Mouse (Mus musculus) heart, adult 2 months (tissue): ENCODE data around the gene Daam1. TPM values are rescaled to one million over a fixed set of nuclear protein-coding genes. Genes with fewer than 3 reads are reported as not detected.

Source experiments
- DNase-seq, 2 experiments: peaks; one replicate each; pipeline ENCODE4 v3.0.0; 2021
- H3K27ac ChIP-seq: fragments of 200-600 bp; 2 replicates; pipeline ENCODE4 v1.8.1; 2022
- H3K27me3 ChIP-seq: fragments of 200-500 bp; 2 replicates; pipeline ENCODE4 v1.6.1; 2012; ENCODE audit warnings: mild to moderate bottlenecking, low read length, inconsistent platforms, mixed read lengths; ENCODE audit not compliant: control insufficient read depth, insufficient read depth
- H3K36me3 ChIP-seq: fragments of 200-500 bp; 2 replicates; pipeline ENCODE4 v1.6.1; 2012; ENCODE audit warnings: low read length, inconsistent platforms; ENCODE audit not compliant: control insufficient read depth, insufficient read depth
- H3K4me1 ChIP-seq: fragments of 200-500 bp; 2 replicates; pipeline ENCODE4 v1.6.1; 2011; ENCODE audit warnings: low read length; ENCODE audit not compliant: control insufficient read depth, insufficient read depth
- H3K4me3 ChIP-seq: fragments of 200-600 bp; 2 replicates; pipeline ENCODE4 v1.8.1; 2022
- H3K79me2 ChIP-seq: fragments of 200-500 bp; replicated peaks from 2 replicates; pipeline ENCODE4 v1.6.1; 2012; ENCODE audit warnings: mild to moderate bottlenecking, inconsistent platforms, low read length, moderate library complexity, mixed read lengths; ENCODE audit not compliant: control insufficient read depth, insufficient read depth
- H3K9ac ChIP-seq: fragments of 200-500 bp; 2 replicates; pipeline ENCODE4 v1.6.1; 2012; ENCODE audit warnings: low read depth, mild to moderate bottlenecking, control low read depth, inconsistent platforms, low read length, mixed read lengths
- CTCF ChIP-seq: fragments of 200-600 bp; IDR thresholded peaks from 2 replicates; pipeline ENCODE4 v1.8.1; 2022; ENCODE audit warnings: antibody characterized with exemption, mild to moderate bottlenecking, moderate library complexity
- EP300 ChIP-seq: fragments of 200-500 bp; IDR thresholded peaks from 2 replicates; pipeline ENCODE4 v1.6.1; 2011; ENCODE audit warnings: low read depth, low read length, control low read depth; ENCODE audit not compliant: insufficient read depth
- POLR2A ChIP-seq: fragments of 200-500 bp; IDR thresholded peaks from 2 replicates; pipeline ENCODE4 v1.6.1; 2011; ENCODE audit warnings: mild to moderate bottlenecking, low read depth, low read length, control low read depth; ENCODE audit not compliant: insufficient read depth
- WGBS: fragments of 180-500 bp; shearing (Covaris S2); methylation state at CpG from one replicate; pipeline ENCODE4 v1.1.7; 2018; 5-methylcytosine and 5-hydroxymethylcytosine counted together
- intact Hi-C: fragments of 180-260 bp; cut with DNase I; formaldehyde crosslinking; loops from one replicate; pipeline ENCODE4 v1.15.1; 2025
- polyA plus RNA-seq: library from polyadenylated mRNA; depleted of rRNA; stranded (reverse); fragments of >200 nt; gene quantifications from 2 replicates; pipeline ENCODE4 v1.2.3, GENCODE M21; 2012
- total RNA-seq, 2 experiments: library from RNA; stranded (reverse); gene quantifications; 2 replicates each; pipeline ENCODE4 v1.2.3; 2021

Gene Daam1
- total and polyA plus RNA-seq, 3 experiments = 13.1 to 77.6 (median 67.2) TPM

DNA sequence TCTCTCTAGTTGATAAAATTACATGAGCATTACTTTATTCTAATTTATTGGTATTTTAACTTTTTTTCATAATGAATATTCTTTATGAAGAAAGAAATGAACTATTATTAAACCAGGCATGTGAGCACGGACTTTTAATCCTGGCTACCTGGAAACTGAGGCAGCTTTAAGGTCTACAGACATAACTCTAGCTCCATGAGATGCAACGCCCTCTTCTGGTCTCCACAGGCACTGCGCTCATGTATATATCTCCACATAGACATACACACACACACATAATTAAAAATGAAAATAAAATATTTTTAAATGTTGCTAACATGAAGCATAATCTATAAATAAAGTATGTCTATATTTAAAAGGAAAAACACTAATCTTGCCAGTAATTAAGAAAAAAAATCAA, 21.3 kb upstream of the Daam1 start:
- 0 out of 2 replicates have a peak, but pooled peaks cover 2% of the 10 kb centered on the region for H3K36me3 ChIP-seq
- DNase-seq = no peak
- H3K27me3 ChIP-seq = no peaks in the 10 kb centered on the region
- peaks cover 4% of the 10 kb centered on the region for H3K4me1 ChIP-seq
- no peak for TF ChIP-seq POLR2A
- no peak for TF ChIP-seq EP300
- peak; percentile 31 for TF ChIP-seq CTCF
- no peak overlapping the region for H3K9ac ChIP-seq
- no peaks in the 10 kb centered on the region for H3K79me2 ChIP-seq
- no peak overlapping the region for H3K27ac ChIP-seq
- intact Hi-C loops = no loop called here
- WGBS = 97% methylated on average over 3 of the region's 3 CpGs
- H3K4me3 ChIP-seq = no peak overlapping the region

DNA sequence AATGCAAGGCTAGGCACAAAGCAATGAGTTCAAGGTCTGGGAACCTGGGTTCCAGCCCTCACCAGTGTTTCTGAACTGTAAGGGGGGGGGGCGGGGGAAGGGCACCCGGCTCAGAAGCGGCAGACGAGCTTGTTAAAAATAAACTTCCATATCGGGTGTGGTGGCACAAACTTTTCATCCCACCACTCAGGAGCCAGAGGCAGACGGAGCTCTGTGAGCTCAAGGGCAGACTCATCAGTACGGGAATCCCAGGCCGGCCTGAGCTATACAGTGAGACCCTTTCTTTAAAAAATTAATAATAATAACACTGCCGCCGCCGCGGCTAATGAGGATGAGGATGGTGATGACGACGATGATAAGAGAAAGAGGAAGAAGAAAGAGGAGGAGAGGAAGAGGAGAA, 18.3 kb upstream of the Daam1 start:
- H3K36me3 ChIP-seq = 0 out of 2 replicates have a peak, but pooled peaks cover 1% of the 10 kb centered on the region
- H3K4me1 ChIP-seq = peaks cover 4% of the 10 kb centered on the region
- H3K9ac ChIP-seq = no peak overlapping the region
- H3K79me2 ChIP-seq = no peaks in the 10 kb centered on the region
- TF ChIP-seq EP300 = no peak
- 60% methylated on average over 14 of the region's 14 CpGs for WGBS
- H3K27me3 ChIP-seq = no peaks in the 10 kb centered on the region
- intact Hi-C loops = no loop called here
- no peak overlapping the region for H3K27ac ChIP-seq
- no peak overlapping the region for H3K4me3 ChIP-seq
- DNase-seq = no peak

DNA sequence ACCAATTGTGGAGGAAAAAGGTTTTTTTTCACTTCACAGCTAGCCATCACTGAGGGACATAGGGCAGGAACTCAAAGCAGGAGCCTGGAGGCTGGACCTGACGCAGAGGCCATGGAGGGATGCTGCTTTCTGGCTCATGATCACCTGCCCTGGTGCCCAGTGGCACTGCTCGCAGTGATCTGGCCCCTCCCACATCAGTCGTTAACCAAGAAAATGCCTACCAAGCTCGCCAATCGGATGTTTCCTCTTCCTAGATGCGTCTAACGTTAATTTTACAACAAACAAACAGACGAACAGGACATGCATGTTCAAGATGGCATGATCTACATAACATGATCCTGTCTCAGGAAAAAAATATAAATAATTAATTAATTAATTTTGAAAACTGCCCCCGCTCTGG, 17.6 kb upstream of the Daam1 start:
- Histone ChIP-seq H3K9ac (no peak overlapping the region), H3K79me2 (no peaks in the 10 kb centered on the region), H3K4me1 (peaks cover under 1% of the 10 kb centered on the region), H3K4me3 (no peak overlapping the region), H3K27me3 (no peaks in the 10 kb centered on the region), H3K36me3 (no peaks in the 10 kb centered on the region), H3K27ac (no peak overlapping the region)
- intact Hi-C loops = no loop called here
- DNase-seq = no peak
- TF ChIP-seq CTCF = no peak
- no peak for TF ChIP-seq EP300
- no peak for TF ChIP-seq POLR2A
- WGBS = 92% methylated on average over 9 of the region's 9 CpGs

GRCm38 (mm10) chr12:71813761-71814160, 17.1 kb upstream of the Daam1 start:
- 51% methylated on average over 7 of the region's 7 CpGs for WGBS
- no peak for DNase-seq

GRCm38 (mm10) chr12:71820094-71820493, 10.8 kb upstream of the Daam1 start:
- H3K36me3 ChIP-seq = no peaks in the 10 kb centered on the region
- H3K9ac ChIP-seq = no peak overlapping the region
- H3K79me2 ChIP-seq = no peaks in the 10 kb centered on the region
- TF ChIP-seq CTCF = no peak
- TF ChIP-seq EP300 = no peak
- TF ChIP-seq POLR2A = no peak
- H3K27me3 ChIP-seq = no peaks in the 10 kb centered on the region
- H3K4me3 ChIP-seq = no peak overlapping the region
- H3K27ac ChIP-seq = no peak overlapping the region
- DNase-seq = no peak
- WGBS = 44% methylated on average over 5 of the region's 5 CpGs
- intact Hi-C loops = no loop called here
- H3K4me1 ChIP-seq = no peaks in the 10 kb centered on the region

More at GRCm38 (mm10) chr12:71813761-71814160, 17.1 kb upstream of the Daam1 start:
- Histone ChIP-seq H3K79me2 (no peaks in the 10 kb centered on the region), H3K27ac (no peak overlapping the region), H3K36me3 (no peaks in the 10 kb centered on the region), H3K27me3 (no peaks in the 10 kb centered on the region), H3K4me1 (no peaks in the 10 kb centered on the region; the same call in 1 of the 2 replicates), H3K4me3 (no peak overlapping the region), H3K9ac (no peak overlapping the region)
- intact Hi-C loops = no loop called here
- TF ChIP-seq POLR2A (no peak), CTCF (no peak), EP300 (no peak)

- H3K36me3 ChIP-seq = no peaks in the 10 kb centered on the region
- H3K4me3 ChIP-seq = no peak overlapping the region
- H3K9ac ChIP-seq = no peak overlapping the region
- H3K4me1 ChIP-seq = no peaks in the 10 kb centered on the region
- 84% methylated on average over 5 of the region's 5 CpGs for WGBS
- H3K27me3 ChIP-seq = no peaks in the 10 kb centered on the region
- no peak for DNase-seq
- intact Hi-C loops = no loop called here
- no peak for TF ChIP-seq CTCF
- TF ChIP-seq POLR2A = no peak
- TF ChIP-seq EP300 = no peak
- H3K27ac ChIP-seq = peak overlapping the region; percentile 51; the same call in 1 of the 2 replicates
- H3K79me2 ChIP-seq = no peaks in the 10 kb centered on the region
These were observed 9.6 kb upstream of the Daam1 start for GRCm38 (mm10) chr12:71821272-71821671.
